Mouse (Mus musculus) intestine, embryonic 14.5 days (tissue): ENCODE results near the gene Ywhab. TPM values are rescaled to one million over a fixed set of nuclear protein-coding genes. Genes with fewer than 3 reads are reported as not detected.

Experiments
- ATAC-seq: fragments of 200-750 bp; cut with Nextera tagmentation; replicated peaks from 2 replicates; pipeline ENCODE4 v1.8.0; 2017; ENCODE audit warnings: low read depth, moderate number of reproducible peaks, moderate TSS enrichment, moderate library complexity; ENCODE audit not compliant: low FRiP score, low TSS enrichment
- DNase-seq: peaks from one replicate; pipeline ENCODE4 v3.0.0-alpha.2; 2018; ENCODE audit warnings: low spot score
- H3K27ac ChIP-seq: fragments of 300-500 bp; sonication (generic); 2 replicates; pipeline ENCODE4 v1.5.1; 2014; ENCODE audit warnings: low read depth, mild to moderate bottlenecking, control low read depth
- H3K27me3 ChIP-seq: fragments of 300-500 bp; sonication (generic); replicated peaks from 2 replicates; pipeline ENCODE4 v1.6.1; 2014; ENCODE audit warnings: low read length, control low read depth; ENCODE audit not compliant: control insufficient read depth, insufficient read depth
- H3K36me3 ChIP-seq: fragments of 300-500 bp; sonication (generic); 2 replicates; pipeline ENCODE4 v1.6.1; 2014; ENCODE audit warnings: low read length, control low read depth; ENCODE audit not compliant: control insufficient read depth, insufficient read depth
- H3K4me1 ChIP-seq: fragments of 300-500 bp; sonication (generic); replicated peaks from 2 replicates; pipeline ENCODE4 v1.6.1; 2014; ENCODE audit warnings: low read length, control low read depth, mixed read lengths; ENCODE audit not compliant: control insufficient read depth, insufficient read depth
- H3K4me2 ChIP-seq: fragments of 300-500 bp; sonication (generic); 2 replicates; pipeline ENCODE4 v1.6.1; 2014; ENCODE audit warnings: low read length
- H3K4me3 ChIP-seq: fragments of 300-500 bp; sonication (generic); 2 replicates; pipeline ENCODE4 v1.5.1; 2014; ENCODE audit warnings: low read depth, low read length, control low read depth, mixed read lengths
- H3K9ac ChIP-seq: fragments of 300-500 bp; sonication (generic); 2 replicates; pipeline ENCODE4 v1.6.1; 2014; ENCODE audit warnings: mild to moderate bottlenecking, low read length
- H3K9me3 ChIP-seq: fragments of 300-500 bp; sonication (generic); 2 replicates; pipeline ENCODE4 v1.6.1; 2016; ENCODE audit warnings: low read length, control low read depth; ENCODE audit not compliant: control insufficient read depth
- WGBS: fragments of 180-500 bp; shearing (Covaris S2); extraction: QIAGEN DNeasy Blood & Tissue Kit; methylation state at CpG from one replicate; pipeline ENCODE4 v1.1.7; 2014; 5-methylcytosine and 5-hydroxymethylcytosine counted together
- polyA plus RNA-seq: library from polyadenylated mRNA; unstranded; fragments of >200 nt; fragmentation: Nextera tagmentation; extraction: Ambion mirVana; gene quantifications from 2 replicates; pipeline ENCODE4 v1.2.1, GENCODE M21; 2014

Ywhab gene
- polyA plus RNA-seq, 1 experiment from 2014 or later, result 289 TPM

GRCm38 (mm10) chr2:163970326-163970725 lies 24.4 kb upstream of the Ywhab start:
- Histone ChIP-seq H3K27ac (no peak overlapping the region), H3K4me2 (no peak overlapping the region), H3K4me3 (no peak overlapping the region), H3K9me3 (no peaks in the 10 kb centered on the region), H3K27me3 (no peaks in the 10 kb centered on the region), H3K4me1 (no peaks in the 10 kb centered on the region), H3K9ac (no peak overlapping the region), H3K36me3 (no peaks in the 10 kb centered on the region)
- no peak for ATAC-seq
- DNase-seq, result no peak
- 57% methylated on average over 3 of the region's 3 CpGs for WGBS

GRCm38 (mm10) chr2:163974056-163974455 lies 20.7 kb upstream of the Ywhab start:
- Histone ChIP-seq H3K4me1 (no peaks in the 10 kb centered on the region), H3K27ac (no peak overlapping the region), H3K9me3 (no peaks in the 10 kb centered on the region), H3K4me2 (no peak overlapping the region), H3K9ac (no peak overlapping the region), H3K4me3 (no peak overlapping the region), H3K27me3 (no peaks in the 10 kb centered on the region), H3K36me3 (no peaks in the 10 kb centered on the region)
- ATAC-seq, result no peak
- no peak for DNase-seq
- WGBS, result 64% methylated on average over 2 of the region's 2 CpGs

- no peak overlapping the region for H3K9ac ChIP-seq
- H3K36me3 ChIP-seq, result no peaks in the 10 kb centered on the region
- H3K4me2 ChIP-seq, result no peak overlapping the region
- H3K4me1 ChIP-seq, result no peaks in the 10 kb centered on the region
- no peaks in the 10 kb centered on the region for H3K27me3 ChIP-seq
- 93% methylated on average over 6 of the region's 7 CpGs for WGBS
- H3K9me3 ChIP-seq, result no peaks in the 10 kb centered on the region
- no peak overlapping the region for H3K4me3 ChIP-seq
- H3K27ac ChIP-seq, result no peak overlapping the region
- ATAC-seq, result no peak
- DNase-seq, result no peak
Observed at GRCm38 (mm10) chr2:163976448-163976847, 18.3 kb upstream of the Ywhab start.

GRCm38 (mm10) chr2:163987233-163987632 lies 7.5 kb upstream of the Ywhab start:
- Histone ChIP-seq H3K4me3 (no peak overlapping the region), H3K9ac (no peak overlapping the region), H3K4me2 (no peak overlapping the region), H3K27ac (no peak overlapping the region), H3K27me3 (no peaks in the 10 kb centered on the region), H3K36me3 (no peaks in the 10 kb centered on the region), H3K9me3 (no peaks in the 10 kb centered on the region), H3K4me1 (no peaks in the 10 kb centered on the region)
- DNase-seq (no peak), ATAC-seq (no peak)
- WGBS, result 77% methylated on average over 8 of the region's 8 CpGs

GRCm38 (mm10) chr2:163992871-163993270 lies 1.9 kb upstream of the Ywhab start:
- Histone ChIP-seq H3K36me3 (peaks cover 8% of the 10 kb centered on the region; the same call in 1 of the 2 replicates), H3K27ac (no peak overlapping the region), H3K4me3 (no peak overlapping the region), H3K4me1 (peaks cover 13% of the 10 kb centered on the region), H3K9me3 (no peaks in the 10 kb centered on the region), H3K4me2 (no peak overlapping the region), H3K27me3 (no peaks in the 10 kb centered on the region), H3K9ac (no peak overlapping the region)
- ATAC-seq, result no peak
- DNase-seq, result no peak
- 98% methylated on average over 2 of the region's 2 CpGs for WGBS

- Histone ChIP-seq H3K9ac (peak overlapping the region; percentile 91), H3K27ac (peak overlapping the region; percentile 96), H3K4me1 (peaks cover 18% of the 10 kb centered on the region), H3K9me3 (no peaks in the 10 kb centered on the region), H3K4me2 (peak overlapping the region; percentile 67), H3K36me3 (peaks cover 15% of the 10 kb centered on the region; the same call in 1 of the 2 replicates), H3K27me3 (no peaks in the 10 kb centered on the region), H3K4me3 (peak overlapping the region; percentile 97)
- DNase-seq, result peak; percentile 91
- peak; percentile 100 for ATAC-seq
- WGBS, result under 1% methylated on average over 69 of the region's 79 CpGs
Observed at GRCm38 (mm10) chr2:163994977-163995862, 460 bp downstream of the Ywhab start.

- H3K4me2 ChIP-seq, result peak overlapping the region; percentile 67
- no peak for DNase-seq
- ATAC-seq, result no peak
- H3K9ac ChIP-seq, result peak overlapping the region; percentile 91
- peak overlapping the region; percentile 97 for H3K4me3 ChIP-seq
- WGBS, result 74% methylated on average over 6 of the region's 6 CpGs
- peaks cover 19% of the 10 kb centered on the region for H3K4me1 ChIP-seq
- H3K27ac ChIP-seq, result no peak overlapping the region
- H3K27me3 ChIP-seq, result no peaks in the 10 kb centered on the region
- H3K36me3 ChIP-seq, result peaks cover 15% of the 10 kb centered on the region; the same call in 1 of the 2 replicates
- H3K9me3 ChIP-seq, result no peaks in the 10 kb centered on the region
Observed at GRCm38 (mm10) chr2:163996275-163996674, 1.5 kb downstream of the Ywhab start.

GRCm38 (mm10) chr2:163996899-163997298 lies 2.1 kb downstream of the Ywhab start:
- Histone ChIP-seq H3K4me1 (peaks cover 19% of the 10 kb centered on the region), H3K36me3 (peaks cover 15% of the 10 kb centered on the region; the same call in 1 of the 2 replicates), H3K4me3 (no peak overlapping the region), H3K9me3 (no peaks in the 10 kb centered on the region), H3K27ac (no peak overlapping the region), H3K27me3 (no peaks in the 10 kb centered on the region), H3K4me2 (peak overlapping the region; percentile 67), H3K9ac (no peak overlapping the region)
- no peak for DNase-seq
- WGBS, result 72% methylated on average over 5 of the region's 5 CpGs
- no peak for ATAC-seq

GRCm38 (mm10) chr2:163998981-163999380 lies 4.2 kb downstream of the Ywhab start:
- Histone ChIP-seq H3K36me3 (peaks cover 15% of the 10 kb centered on the region; the same call in 1 of the 2 replicates), H3K4me3 (no peak overlapping the region), H3K4me2 (no peak overlapping the region), H3K9ac (no peak overlapping the region), H3K4me1 (peaks cover 19% of the 10 kb centered on the region), H3K27ac (no peak overlapping the region), H3K27me3 (no peaks in the 10 kb centered on the region), H3K9me3 (no peaks in the 10 kb centered on the region)
- WGBS, result 92% methylated on average over 6 of the region's 6 CpGs
- ATAC-seq (no peak), DNase-seq (no peak)
